Mouse (Mus musculus) right cerebral cortex, adult 2 months (tissue): ENCODE measurements at regions not wholly inside any gene's neighbourhood (a gene's known extent, or its start where the extent isn't known, plus 50 kb on each side); places are given as distances from the start of the nearest gene placed in this dataset.

Experiments used
- DNase-seq, 2 experiments: peaks; one replicate each; pipeline ENCODE4 v3.0.0; 2021 to 2022; ENCODE audit warnings: low spot score in 2 of 2

DNA sequence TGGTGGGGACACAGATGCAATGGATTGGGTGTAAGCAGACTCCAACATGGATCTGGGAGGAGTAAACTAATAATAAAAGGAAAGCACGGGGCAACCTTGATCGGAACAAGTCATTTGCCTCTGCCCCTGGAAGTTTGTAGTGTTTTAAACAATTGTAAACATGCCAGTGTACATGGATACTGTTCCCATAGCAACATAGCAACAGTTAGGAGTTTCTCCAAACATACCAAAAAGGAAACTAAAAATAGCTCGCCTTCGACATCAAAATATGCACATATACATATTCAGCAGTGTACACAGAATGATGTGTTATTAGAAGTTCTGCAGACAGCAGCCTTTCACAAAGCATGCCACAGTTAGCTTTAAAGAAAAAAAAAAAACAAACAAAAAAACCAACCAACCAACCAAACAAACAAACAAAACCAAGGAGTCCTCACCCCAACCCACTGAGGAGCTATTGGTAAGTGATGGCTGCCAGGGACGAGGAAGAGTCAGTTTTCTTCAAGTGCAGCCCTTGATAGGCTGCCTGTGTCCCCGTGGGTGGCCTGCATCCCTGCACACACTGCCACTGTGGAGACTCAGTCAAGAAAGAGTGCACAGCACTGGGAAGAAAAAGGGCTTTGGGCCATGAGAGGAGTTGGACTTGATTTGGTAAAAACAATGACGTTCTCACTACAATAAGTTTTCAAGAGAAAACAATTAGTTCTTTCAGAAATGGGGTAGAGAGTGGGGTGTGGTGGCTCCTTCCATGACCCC lies 54.8 kb upstream of the Peli1 start:
- DNase-seq: no peak

DNA sequence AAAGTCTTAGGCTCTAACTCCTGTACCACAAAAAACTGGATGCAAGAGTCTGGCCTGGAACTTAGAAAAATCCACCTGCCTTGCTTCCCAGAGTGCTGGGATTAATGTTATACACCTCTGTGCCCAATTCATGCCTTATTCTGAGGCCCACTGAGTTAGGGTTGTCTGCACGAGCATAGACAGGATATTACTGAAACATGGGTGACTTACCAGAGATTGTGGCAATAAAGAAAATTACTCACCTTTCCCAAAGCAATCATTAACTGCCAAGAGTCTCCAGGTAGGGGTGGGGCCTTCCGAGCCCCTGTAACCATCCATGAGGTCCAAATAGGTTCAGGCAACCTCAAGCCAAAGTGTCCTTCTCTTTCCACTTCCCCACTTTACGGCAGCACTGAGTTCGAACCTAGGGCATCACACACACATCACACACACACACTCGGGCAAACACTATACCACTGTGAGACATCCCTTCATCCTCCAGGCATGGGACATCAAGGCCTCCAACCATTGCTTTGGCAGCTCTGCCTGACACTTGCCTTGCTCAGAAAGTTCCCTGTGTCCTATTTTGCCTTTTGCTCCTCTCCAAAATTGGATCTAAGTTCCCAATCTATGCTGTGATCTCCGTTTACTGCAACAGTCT lies 53.7 kb upstream of the Peli1 start:
- DNase-seq: no peak

DNA sequence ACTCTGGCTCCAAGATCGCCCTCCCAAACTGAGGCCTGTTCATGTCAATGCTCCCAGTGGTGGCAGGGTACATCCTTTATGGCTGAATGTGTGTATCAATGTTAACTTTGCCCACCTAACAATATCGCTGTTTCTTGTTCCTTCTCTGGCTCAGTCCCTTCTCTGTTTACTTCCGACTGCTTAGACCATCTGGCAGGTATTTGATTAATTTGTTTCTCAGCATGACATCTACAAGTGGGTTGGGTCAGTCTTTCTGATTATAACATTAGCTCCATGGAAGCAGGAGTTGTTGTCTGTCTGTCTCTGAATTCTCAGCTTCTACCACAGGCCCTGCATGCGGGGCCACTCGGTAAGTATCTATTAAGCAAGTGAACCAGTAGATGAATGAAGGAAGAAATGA lies 49.9 kb upstream of the Peli1 start:
- DNase-seq: no peak
